Mouse (Mus musculus): Measurements from ENCODE around the gene Desi1. TPM values are rescaled to one million over a fixed set of nuclear protein-coding genes. Genes with fewer than 3 reads are reported as not detected.

Desi1 gene
- total RNA-seq, 2 experiments from 2014 or later = 14.5 to 20.8 TPM

- Histone ChIP-seq H3K4me3 (no peak overlapping the region), H3K27ac (no peak overlapping the region)
- intact Hi-C loops (cut with DNase I) = no loop called here
- TF ChIP-seq CTCF (IDR thresholded peaks at IDR 0.05) = no peak
- DNase-seq = no peak
Observed at GRCm38 (mm10) chr15:81954151-81954583, 79.5 kb downstream of the Desi1 start.

GRCm38 (mm10) chr15:81952310-81952709, 81.4 kb downstream of the Desi1 start:
- no peak overlapping the region for H3K27ac ChIP-seq
- intact Hi-C loops (cut with DNase I) = no loop called here

GRCm38 (mm10) chr15:81951159-81951558, 82.5 kb downstream of the Desi1 start:
- Histone ChIP-seq H3K4me3 (no peak overlapping the region), H3K27ac (no peak overlapping the region)
- DNase-seq = peak; percentile 12
- intact Hi-C loops (cut with DNase I) = no loop called here
- TF ChIP-seq CTCF (IDR thresholded peaks at IDR 0.05) = no peak

More at GRCm38 (mm10) chr15:81952310-81952709, 81.4 kb downstream of the Desi1 start:
- DNase-seq = no peak
- no peak for TF ChIP-seq CTCF (IDR thresholded peaks at IDR 0.05)
- H3K4me3 ChIP-seq = no peak overlapping the region

- Histone ChIP-seq H3K4me3 (no peak overlapping the region), H3K27ac (no peak overlapping the region)
- TF ChIP-seq CTCF (IDR thresholded peaks at IDR 0.05) = no peak
- no peak for DNase-seq
- intact Hi-C loops (cut with DNase I) = no loop called here
Observed at GRCm38 (mm10) chr15:81950716-81951115, 82.9 kb downstream of the Desi1 start.

- H3K4me3 ChIP-seq = no peak overlapping the region
- peak; percentile 20 for DNase-seq
- TF ChIP-seq CTCF (IDR thresholded peaks at IDR 0.05) = no peak
- intact Hi-C loops (cut with DNase I) = no loop called here
- H3K27ac ChIP-seq = peak overlapping the region; percentile 48; the same call in 1 of the 2 replicates
Observed at GRCm38 (mm10) chr15:81949476-81950131, 84.1 kb downstream of the Desi1 start.

- intact Hi-C loops (cut with DNase I) = no loop called here
- TF ChIP-seq CTCF (IDR thresholded peaks at IDR 0.05) = no peak
- Histone ChIP-seq H3K4me3 (no peak overlapping the region), H3K27ac (no peak overlapping the region)
- DNase-seq = peak; percentile 8
Observed at GRCm38 (mm10) chr15:81949076-81949475, 84.6 kb downstream of the Desi1 start.

GRCm38 (mm10) chr15:81943176-81943749, 90.4 kb downstream of the Desi1 start:
- no peak for TF ChIP-seq CTCF (IDR thresholded peaks at IDR 0.05)
- peak; percentile 4 for DNase-seq
- intact Hi-C loops (cut with DNase I) = no loop called here

More at GRCm38 (mm10) chr15:81943176-81943749, 90.4 kb downstream of the Desi1 start:
- H3K27ac ChIP-seq = no peak overlapping the region
- H3K4me3 ChIP-seq = no peak overlapping the region

Other genes with a start within 250 kb of the Desi1 start
- 100 to 1,000 TPM; 101 to 191 TPM for gene Tef, start 231.4 kb downstream of the Desi1 start, total RNA-seq (2021)
- 100 to 1,000 TPM; 151 to 205 TPM for gene Tob2, start 175.1 kb downstream of the Desi1 start, total RNA-seq (2021)
- 10 to 100 TPM; 38.4 to 39.9 TPM for gene Phf5a, start 162.0 kb downstream of the Desi1 start, total RNA-seq (2021)
- 1,000 to 10,000 TPM; 1,155 to 1,439 TPM for gene Aco2, start 161.6 kb downstream of the Desi1 start, total RNA-seq (2021)
- gene Polr3h, start 107.6 kb downstream of the Desi1 start, total RNA-seq (2021) = 1 to 10 TPM; 6.4 to 7.6 TPM
- gene Csdc2, start 97.1 kb downstream of the Desi1 start, total RNA-seq (2021) = 1 to 10 TPM; 1.6 to 2.1 TPM
- 10 to 100 TPM; 16.2 to 17.2 TPM for gene Pmm1, start 72.9 kb downstream of the Desi1 start, total RNA-seq (2021)
- not detected for gene 1700029P11Rik, start 53.3 kb downstream of the Desi1 start, total RNA-seq (2021)
- 10 to 100 TPM; 23.9 to 25.4 TPM for gene Xrcc6, start 46.0 kb downstream of the Desi1 start, total RNA-seq (2021)
- 10 to 100 TPM; 44.4 to 61.4 TPM for gene Snu13, start 13.7 kb upstream of the Desi1 start, total RNA-seq (2021)
- gene 4930407I10Rik, start 25.3 kb upstream of the Desi1 start, total RNA-seq (2021) = not detected
- not detected for gene Mei1, start 36.1 kb upstream of the Desi1 start, total RNA-seq (2021)
- 10 to 100 TPM; 11.8 to 12.4 TPM for gene Ccdc134, start 94.1 kb upstream of the Desi1 start, total RNA-seq (2021)
- gene Srebf2, start 113.3 kb upstream of the Desi1 start, total RNA-seq (2021) = 10 to 100 TPM; 11.4 to 17.4 TPM
- gene Shisa8, start 179.0 kb upstream of the Desi1 start, total RNA-seq (2021) = not detected
- not detected for gene Tnfrsf13c, start 190.5 kb upstream of the Desi1 start, total RNA-seq (2021)
- not detected for gene Cenpm, start 210.9 kb upstream of the Desi1 start, total RNA-seq (2021)
- gene 1500009C09Rik, start 218.5 kb upstream of the Desi1 start, total RNA-seq (2021) = not detected
- under 1 TPM; 0.41 to 0.45 TPM for gene Sept3, start 241.0 kb upstream of the Desi1 start, total RNA-seq (2021)

All from gastrocnemius, adult 2 months (tissue).